Mouse (Mus musculus) adipocyte (in vitro differentiated cells): ENCODE measurements around the gene Gys2.
A peak's percentile ranks its signal among the peaks of the same experiment; 100 is the strongest.
"Not testable (repeated sequence)": the region's sequence is repeated elsewhere in the genome, so short reads cannot be mapped to it uniquely, and the experiment has no call there.

Source experiments
- DNase-seq: peaks from one replicate; pipeline ENCODE4 v3.0.0-alpha.2; 2016; ENCODE audit warnings: low spot score

Gys2 gene

DNA sequence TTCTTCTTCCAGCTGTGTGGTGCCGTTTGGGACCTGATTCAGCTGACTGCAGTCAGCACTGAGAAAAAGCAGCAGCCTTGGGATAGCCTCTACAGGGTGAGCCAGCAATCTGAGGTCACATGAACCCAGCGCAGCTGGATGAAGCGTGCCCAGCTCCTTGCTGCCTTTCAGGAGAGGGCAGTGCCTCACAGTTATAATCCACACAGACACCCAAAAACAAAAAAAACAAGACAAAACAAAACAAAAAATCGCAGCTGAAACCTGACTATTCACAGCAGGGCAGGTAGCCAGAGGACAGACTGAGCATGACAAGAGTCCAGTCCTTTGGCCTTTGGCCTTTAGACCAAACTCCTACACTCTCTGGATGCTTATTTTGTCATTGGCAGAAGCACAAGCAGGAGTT lies at the start of gene Gys2:
Gene Gys2 (minus strand): TSS at position 309 of the 403 bp plus-strand sequence.
- DNase-seq, result peak; percentile 43

DNA sequence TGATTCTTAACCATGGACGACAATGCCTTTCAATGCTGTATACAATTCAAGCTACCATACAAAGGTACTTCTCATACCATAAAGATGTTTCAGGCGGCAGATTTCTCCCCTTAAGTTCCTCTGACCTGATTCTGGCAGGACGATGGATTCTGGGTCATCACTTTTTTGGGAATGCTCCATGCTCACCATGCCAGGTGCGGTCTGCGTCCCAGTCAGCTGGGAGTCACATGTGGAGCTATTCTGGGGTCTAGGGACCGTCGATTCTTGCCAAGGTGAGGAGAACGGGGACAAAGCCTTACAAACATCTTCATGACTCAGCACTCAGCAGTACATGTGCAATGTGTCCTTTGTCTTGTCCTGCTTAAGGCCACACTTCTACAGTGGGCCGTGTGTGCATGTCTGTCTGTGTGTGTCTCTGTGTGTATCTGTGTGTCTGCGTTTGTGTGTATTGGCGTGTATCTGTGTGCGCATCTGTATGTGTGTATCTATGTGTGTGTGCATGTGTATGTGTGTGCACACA lies 48.7 kb upstream of the Gys2 start:
- DNase-seq, result no peak

- peak; percentile 70 for DNase-seq
Observed at GRCm38 (mm10) chr6:142519110-142519509, 46.2 kb upstream of the Gys2 start.

DNA sequence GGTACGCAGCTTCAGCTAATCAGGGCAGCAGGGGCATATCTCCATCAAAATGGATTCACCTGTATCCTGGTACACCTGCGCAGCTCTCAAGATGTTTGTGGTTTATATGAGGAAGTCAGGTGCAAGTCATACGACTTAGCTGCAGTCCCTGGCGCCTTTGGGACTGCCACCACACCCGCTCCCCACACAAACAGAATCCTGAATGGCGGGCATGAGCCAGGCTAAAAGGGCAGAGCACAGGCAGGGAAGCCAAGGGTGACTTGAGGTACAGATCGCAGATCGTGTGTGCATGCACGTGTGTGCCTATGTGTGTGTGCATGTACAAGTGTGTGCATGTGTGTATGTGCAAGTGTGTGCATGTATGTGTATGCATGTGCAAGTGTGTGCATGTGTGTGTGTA lies 42.5 kb upstream of the Gys2 start:
- not testable (repeated sequence) for DNase-seq

DNA sequence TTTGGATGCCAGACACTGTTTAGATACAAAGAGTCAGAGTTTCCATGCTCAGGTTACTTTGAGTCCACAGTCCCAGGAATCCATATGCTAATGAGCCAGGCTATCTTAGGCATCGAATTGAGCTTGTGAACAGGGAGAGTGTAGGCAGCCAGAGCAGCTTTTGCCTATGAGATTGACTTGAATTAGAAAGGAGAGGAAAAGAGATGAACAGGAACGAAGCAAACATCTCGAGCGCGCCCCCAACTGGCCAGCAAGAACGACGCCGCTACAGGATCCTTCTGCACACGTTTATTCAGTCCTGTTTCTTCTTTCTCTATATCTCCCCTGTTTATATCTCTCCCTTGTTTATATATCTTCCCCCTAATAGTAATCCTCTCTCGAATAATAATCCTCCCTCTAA lies 42.0 kb upstream of the Gys2 start:
- DNase-seq, result no peak

DNA sequence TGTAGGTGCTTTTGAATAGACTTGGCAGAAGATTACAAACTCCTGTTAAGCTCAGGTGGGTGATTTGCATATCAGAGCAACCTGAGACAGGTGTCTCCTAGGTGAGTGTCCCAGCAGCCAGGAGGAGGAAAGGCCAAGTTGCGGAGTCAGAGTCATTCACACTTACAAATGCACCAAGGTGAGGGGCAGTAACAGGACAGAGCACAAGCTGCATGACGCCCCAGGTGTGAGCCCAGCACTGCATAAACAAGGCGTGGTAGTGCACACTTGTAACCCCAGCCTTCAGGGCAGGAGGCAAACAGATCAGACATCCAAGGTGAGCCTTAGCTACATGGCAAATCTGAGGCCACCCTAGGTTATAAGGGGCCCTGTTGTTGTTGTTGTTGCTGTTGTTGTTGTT lies 40.0 kb upstream of the Gys2 start:
- DNase-seq, result no peak

GRCm38 (mm10) chr6:142511516-142512135 lies 38.7 kb upstream of the Gys2 start:
- no peak for DNase-seq

- DNase-seq, result peak; percentile 78
Observed at GRCm38 (mm10) chr6:142508663-142509062, 35.8 kb upstream of the Gys2 start.

DNA sequence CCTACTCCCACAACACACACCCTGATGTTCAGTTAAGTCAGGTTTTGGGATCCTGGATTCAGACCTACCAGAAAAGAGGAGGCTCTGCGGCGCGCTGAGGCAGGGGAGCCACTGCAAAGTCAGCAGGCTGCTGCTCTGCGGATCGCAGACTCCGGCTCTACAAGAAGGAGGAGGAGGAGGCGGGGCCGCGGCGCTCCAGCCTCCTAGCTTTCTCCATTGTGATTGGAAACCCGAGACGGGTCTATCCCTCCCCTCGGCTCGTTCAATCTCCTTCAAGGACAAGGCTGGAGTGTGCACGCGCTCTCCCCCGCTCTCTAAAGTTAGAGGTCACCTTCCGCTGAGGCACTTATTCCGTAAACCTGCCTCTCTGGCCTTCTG lies 34.9 kb upstream of the Gys2 start, which contains the start of gene Ldhb:
Gene Ldhb (minus strand): TSS at position 173 of the 378 bp plus-strand sequence.
- peak; percentile 89 for DNase-seq

DNA sequence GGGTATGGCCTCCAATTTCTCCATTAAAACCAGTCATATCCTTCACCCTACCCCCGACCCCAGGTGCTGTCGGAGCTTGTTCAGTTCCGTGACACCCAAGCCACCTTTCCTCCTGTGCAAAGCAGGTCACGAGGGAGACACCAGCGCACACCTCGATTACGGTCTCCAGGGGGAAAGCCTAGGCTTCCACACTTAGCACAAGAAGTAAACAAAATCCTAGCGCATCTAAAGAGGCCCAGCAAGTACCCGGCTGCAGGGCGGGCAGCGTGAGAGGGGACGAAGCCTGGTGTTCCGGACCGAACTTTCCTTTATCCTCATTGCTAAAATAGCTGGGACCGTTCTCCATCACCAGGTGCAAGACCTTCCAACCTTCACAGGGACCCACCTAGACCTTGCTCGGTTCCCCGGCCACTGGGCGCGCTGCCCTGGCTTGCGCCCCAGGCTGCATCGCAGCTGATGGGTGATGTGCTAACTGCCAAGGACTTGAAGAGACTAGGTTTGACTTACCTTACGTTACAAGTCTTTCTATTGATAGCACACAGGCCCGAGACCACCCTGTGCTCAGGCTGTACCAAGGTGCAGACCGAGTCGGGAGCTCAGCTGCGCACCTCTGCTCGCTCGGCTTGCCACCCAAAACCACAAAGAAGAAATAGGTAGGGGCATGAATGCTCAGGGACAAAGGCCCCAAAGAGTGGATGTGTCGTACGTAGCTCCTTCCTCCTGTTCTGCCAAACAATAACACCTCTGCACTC lies 34.3 kb upstream of the Gys2 start:
- no peak for DNase-seq

GRCm38 (mm10) chr6:142506338-142507032 lies 33.6 kb upstream of the Gys2 start:
- DNase-seq, result peak; percentile 47

GRCm38 (mm10) chr6:142503601-142504000 lies 30.7 kb upstream of the Gys2 start:
- DNase-seq, result no peak

GRCm38 (mm10) chr6:142502519-142503125 lies 29.7 kb upstream of the Gys2 start:
- no peak for DNase-seq

DNA sequence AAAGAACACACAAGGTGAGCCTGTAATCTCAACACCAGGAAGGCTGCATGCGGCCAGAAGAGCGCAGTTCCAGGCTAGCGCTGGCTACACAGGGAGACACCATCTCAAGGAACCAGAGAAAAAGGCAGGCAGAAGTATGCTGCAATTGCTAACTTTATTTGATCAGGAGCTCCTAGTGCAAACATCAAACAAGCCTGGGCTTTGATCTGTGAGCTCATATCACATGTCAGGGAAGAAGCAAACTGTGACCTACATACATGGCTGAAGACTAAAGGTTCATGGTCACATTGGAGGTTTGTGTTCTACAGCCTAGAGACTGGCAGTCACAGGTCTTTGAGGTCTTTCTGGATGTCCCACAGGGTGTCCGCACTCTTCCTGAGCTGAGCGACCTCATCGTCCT lies 17.2 kb upstream of the Gys2 start:
- DNase-seq, result not testable (repeated sequence)

- DNase-seq, result no peak
Observed at GRCm38 (mm10) chr6:142487638-142488037, 14.7 kb upstream of the Gys2 start.

DNA sequence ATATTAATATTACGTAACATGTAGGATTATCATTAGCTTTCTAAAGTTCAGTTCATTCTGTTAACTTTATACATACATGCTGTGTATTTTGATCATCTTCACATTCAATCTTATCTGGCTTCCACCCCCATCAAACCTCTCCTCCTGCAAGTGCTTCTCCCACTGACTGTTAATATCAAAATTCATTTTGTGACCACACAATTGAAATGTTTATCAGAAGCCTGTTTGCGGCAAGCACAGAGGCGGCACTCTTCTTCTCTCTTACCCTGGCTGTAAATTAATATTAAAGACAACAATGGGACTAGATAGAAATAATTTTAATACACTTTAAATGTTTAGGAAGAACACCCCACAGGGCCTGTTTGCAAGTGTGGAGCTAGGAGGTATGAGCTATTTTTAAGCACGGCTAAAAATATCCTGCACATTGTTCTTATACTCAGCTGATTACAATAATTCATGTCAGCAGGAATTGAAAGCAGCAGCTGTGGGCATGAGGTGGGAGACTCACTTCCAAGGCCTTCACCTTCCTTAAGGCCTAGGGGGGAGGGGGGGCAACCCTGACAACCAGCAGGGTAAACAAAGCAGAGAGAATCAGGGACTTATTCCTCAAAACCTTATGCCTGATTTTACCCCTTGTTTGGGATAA lies 12.7 kb upstream of the Gys2 start:
- DNase-seq, result no peak

GRCm38 (mm10) chr6:142477239-142477638 lies 4.3 kb upstream of the Gys2 start:
- peak; percentile 57 for DNase-seq

GRCm38 (mm10) chr6:142471141-142471540 lies 1.8 kb downstream of the Gys2 start:
- DNase-seq, result no peak

DNA sequence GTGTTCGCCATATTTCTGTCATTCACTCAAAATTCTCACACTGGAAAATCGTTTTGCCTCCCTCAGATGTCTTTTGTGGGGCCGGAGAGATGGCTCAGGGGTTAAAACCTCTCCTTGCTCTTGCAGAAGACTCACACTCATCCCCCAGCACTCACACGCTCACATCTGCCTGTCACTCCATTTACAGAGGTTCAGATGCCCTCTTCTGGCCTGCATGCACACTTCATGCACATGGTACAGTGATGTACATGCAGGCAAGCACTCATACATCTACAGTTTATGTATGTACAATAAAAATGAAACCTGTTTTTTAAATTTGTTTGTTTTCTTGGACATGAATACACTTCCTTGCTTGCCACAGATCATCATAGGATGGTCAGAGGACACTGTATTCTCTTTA lies 3.3 kb downstream of the Gys2 start:
- DNase-seq, result peak; percentile 43

DNA sequence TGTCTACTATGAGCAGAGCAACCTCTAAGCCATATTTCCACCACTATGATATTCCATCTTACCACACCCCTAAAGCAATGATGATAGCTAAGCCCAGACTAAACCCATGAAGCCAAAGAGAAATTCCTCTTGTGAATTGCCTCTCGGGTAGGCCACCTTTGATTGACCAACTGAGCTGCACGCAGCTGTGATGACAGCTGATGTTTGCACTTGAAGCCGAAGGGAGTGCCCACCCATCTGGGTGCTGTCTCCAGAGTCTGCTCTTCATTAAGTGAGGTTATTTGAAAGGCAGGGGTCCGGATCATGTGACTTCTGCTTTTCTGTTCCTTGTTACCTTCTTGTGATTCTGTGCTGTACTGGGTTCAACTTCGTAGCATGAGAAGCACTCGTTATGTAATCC lies 10.7 kb downstream of the Gys2 start:
- no peak for DNase-seq

DNA sequence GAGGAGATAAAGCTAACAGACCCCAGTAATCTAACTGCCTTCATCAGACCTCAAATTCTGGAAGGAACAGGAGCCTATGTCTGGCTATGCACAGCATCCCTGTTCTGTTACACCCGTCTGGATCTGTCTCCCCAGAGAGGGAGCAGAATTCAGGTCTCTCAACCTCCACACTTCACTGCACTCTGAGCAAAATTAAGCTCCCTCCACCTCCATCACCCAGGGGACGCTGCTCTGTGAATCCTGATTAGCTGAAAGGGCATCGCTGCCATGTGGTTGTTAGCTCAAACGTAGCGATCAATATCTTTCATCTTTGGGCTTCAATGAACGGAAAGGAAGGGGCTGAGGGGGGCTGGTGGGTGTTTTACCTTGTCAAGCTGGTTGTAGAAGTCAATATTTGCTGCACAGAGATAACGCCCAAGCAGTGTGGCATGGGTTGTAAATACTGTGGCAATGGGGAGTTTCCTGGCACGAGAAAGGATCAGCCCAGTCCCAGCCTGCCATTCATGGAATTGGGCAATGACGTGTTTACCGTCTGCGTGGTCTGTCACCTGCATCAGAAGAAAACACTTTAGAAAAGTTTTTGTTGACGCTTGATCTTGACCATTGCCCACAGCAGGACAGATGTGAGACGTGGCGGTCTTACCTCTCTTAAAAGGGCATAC lies 13.8 kb downstream of the Gys2 start:
- no peak for DNase-seq
